Mouse (Mus musculus): ENCODE measurements around the gene Fbxo21. TPM values are rescaled to one million over a fixed set of nuclear protein-coding genes. Genes with fewer than 3 reads are reported as not detected.

Gene Fbxo21
- polyA plus RNA-seq, 1 experiment from 2014 or later: 203 TPM

GRCm38 (mm10) chr5:118004619-118005018 lies 28.1 kb downstream of the Fbxo21 start:
- no peak overlapping the region for H3K4me2 ChIP-seq (ENCODE audit: low read length)
- H3K36me3 ChIP-seq (ENCODE audit: control insufficient read depth, insufficient read depth): peaks cover 37% of the 10 kb centered on the region
- no peak overlapping the region for H3K9ac ChIP-seq (replicated peaks; ENCODE audit: low read depth, low read length)
- no peaks in the 10 kb centered on the region for H3K4me1 ChIP-seq (replicated peaks; ENCODE audit: control insufficient read depth, insufficient read depth, low read length)
- WGBS: 71% methylated on average over 8 of the region's 8 CpGs
- no peak for ATAC-seq
- no peaks in the 10 kb centered on the region for H3K27me3 ChIP-seq (replicated peaks; ENCODE audit: control insufficient read depth, insufficient read depth, low read length)
- H3K4me3 ChIP-seq (replicated peaks; ENCODE audit: low read length): no peak overlapping the region
- H3K27ac ChIP-seq (ENCODE audit: low read length): no peak overlapping the region
- no peaks in the 10 kb centered on the region for H3K9me3 ChIP-seq (ENCODE audit: control insufficient read depth, low read length)

GRCm38 (mm10) chr5:118005728-118006127 lies 29.2 kb downstream of the Fbxo21 start:
- no peak overlapping the region for H3K4me3 ChIP-seq (replicated peaks; ENCODE audit: low read length)
- H3K36me3 ChIP-seq (ENCODE audit: control insufficient read depth, insufficient read depth): peaks cover 35% of the 10 kb centered on the region
- H3K4me1 ChIP-seq (replicated peaks; ENCODE audit: control insufficient read depth, insufficient read depth, low read length): 0 out of 2 replicates have a peak, but pooled peaks cover 2% of the 10 kb centered on the region
- H3K27me3 ChIP-seq (replicated peaks; ENCODE audit: control insufficient read depth, insufficient read depth, low read length): no peaks in the 10 kb centered on the region
- no peak overlapping the region for H3K27ac ChIP-seq (ENCODE audit: low read length)
- no peak for ATAC-seq
- 89% methylated on average over 1 of the region's 1 CpGs for WGBS
- H3K9me3 ChIP-seq (ENCODE audit: control insufficient read depth, low read length): no peaks in the 10 kb centered on the region
- H3K9ac ChIP-seq (replicated peaks; ENCODE audit: low read depth, low read length): no peak overlapping the region
- H3K4me2 ChIP-seq (ENCODE audit: low read length): no peak overlapping the region

- peaks cover 17% of the 10 kb centered on the region for H3K36me3 ChIP-seq (ENCODE audit: control insufficient read depth, insufficient read depth)
- H3K4me2 ChIP-seq (ENCODE audit: low read length): no peak overlapping the region
- WGBS: 93% methylated on average over 13 of the region's 13 CpGs
- no peak overlapping the region for H3K9ac ChIP-seq (replicated peaks; ENCODE audit: low read depth, low read length)
- H3K9me3 ChIP-seq (ENCODE audit: control insufficient read depth, low read length): no peaks in the 10 kb centered on the region
- H3K27me3 ChIP-seq (replicated peaks; ENCODE audit: control insufficient read depth, insufficient read depth, low read length): no peaks in the 10 kb centered on the region
- H3K4me1 ChIP-seq (replicated peaks; ENCODE audit: control insufficient read depth, insufficient read depth, low read length): 0 out of 2 replicates have a peak, but pooled peaks cover 6% of the 10 kb centered on the region
- ATAC-seq: no peak
- H3K27ac ChIP-seq (ENCODE audit: low read length): no peak overlapping the region
- no peak overlapping the region for H3K4me3 ChIP-seq (replicated peaks; ENCODE audit: low read length)
Measured at GRCm38 (mm10) chr5:118008344-118008743, 31.8 kb downstream of the Fbxo21 start.

- Histone ChIP-seq H3K9me3 (ENCODE audit: control insufficient read depth, low read length) (no peaks in the 10 kb centered on the region), H3K4me3 (replicated peaks; ENCODE audit: low read length) (no peak overlapping the region), H3K4me1 (replicated peaks; ENCODE audit: control insufficient read depth, insufficient read depth, low read length) (peaks cover 13% of the 10 kb centered on the region), H3K4me2 (ENCODE audit: low read length) (no peak overlapping the region), H3K27ac (ENCODE audit: low read length) (peak overlapping the region; percentile 14; the same call in 1 of the 2 replicates), H3K36me3 (ENCODE audit: control insufficient read depth, insufficient read depth) (peaks cover 11% of the 10 kb centered on the region; the same call in 1 of the 2 replicates), H3K27me3 (replicated peaks; ENCODE audit: control insufficient read depth, insufficient read depth, low read length) (no peaks in the 10 kb centered on the region), H3K9ac (replicated peaks; ENCODE audit: low read depth, low read length) (no peak overlapping the region)
- 92% methylated on average over 7 of the region's 7 CpGs for WGBS
- ATAC-seq: no peak
Measured at GRCm38 (mm10) chr5:118010872-118011271, 34.3 kb downstream of the Fbxo21 start.

GRCm38 (mm10) chr5:118011796-118012195 lies 35.3 kb downstream of the Fbxo21 start:
- Histone ChIP-seq H3K9ac (replicated peaks; ENCODE audit: low read depth, low read length) (no peak overlapping the region), H3K4me2 (ENCODE audit: low read length) (no peak overlapping the region), H3K4me3 (replicated peaks; ENCODE audit: low read length) (no peak overlapping the region), H3K27me3 (replicated peaks; ENCODE audit: control insufficient read depth, insufficient read depth, low read length) (no peaks in the 10 kb centered on the region), H3K36me3 (ENCODE audit: control insufficient read depth, insufficient read depth) (peaks cover 9% of the 10 kb centered on the region; the same call in 1 of the 2 replicates), H3K9me3 (ENCODE audit: control insufficient read depth, low read length) (no peaks in the 10 kb centered on the region), H3K4me1 (replicated peaks; ENCODE audit: control insufficient read depth, insufficient read depth, low read length) (peaks cover 13% of the 10 kb centered on the region), H3K27ac (ENCODE audit: low read length) (no peak overlapping the region)
- 40% methylated on average over 7 of the region's 7 CpGs for WGBS
- no peak for ATAC-seq

GRCm38 (mm10) chr5:118015028-118015427 lies 38.5 kb downstream of the Fbxo21 start:
- ATAC-seq: peak; percentile 34
- H3K36me3 ChIP-seq (ENCODE audit: control insufficient read depth, insufficient read depth): no peaks in the 10 kb centered on the region
- WGBS: 9% methylated on average over 12 of the region's 12 CpGs
- no peak overlapping the region for H3K4me3 ChIP-seq (replicated peaks; ENCODE audit: low read length)
- peaks cover 13% of the 10 kb centered on the region for H3K4me1 ChIP-seq (replicated peaks; ENCODE audit: control insufficient read depth, insufficient read depth, low read length)
- no peak overlapping the region for H3K27ac ChIP-seq (ENCODE audit: low read length)
- H3K4me2 ChIP-seq (ENCODE audit: low read length): no peak overlapping the region
- H3K27me3 ChIP-seq (replicated peaks; ENCODE audit: control insufficient read depth, insufficient read depth, low read length): no peaks in the 10 kb centered on the region
- no peaks in the 10 kb centered on the region for H3K9me3 ChIP-seq (ENCODE audit: control insufficient read depth, low read length)
- H3K9ac ChIP-seq (replicated peaks; ENCODE audit: low read depth, low read length): no peak overlapping the region

GRCm38 (mm10) chr5:118015669-118016068 lies 39.1 kb downstream of the Fbxo21 start:
- no peak overlapping the region for H3K4me3 ChIP-seq (replicated peaks; ENCODE audit: low read length)
- H3K9me3 ChIP-seq (ENCODE audit: control insufficient read depth, low read length): no peaks in the 10 kb centered on the region
- no peak for ATAC-seq
- no peak overlapping the region for H3K4me2 ChIP-seq (ENCODE audit: low read length)
- no peak overlapping the region for H3K27ac ChIP-seq (ENCODE audit: low read length)
- WGBS: 88% methylated on average over 2 of the region's 2 CpGs
- peaks cover 11% of the 10 kb centered on the region for H3K4me1 ChIP-seq (replicated peaks; ENCODE audit: control insufficient read depth, insufficient read depth, low read length)
- no peak overlapping the region for H3K9ac ChIP-seq (replicated peaks; ENCODE audit: low read depth, low read length)
- no peaks in the 10 kb centered on the region for H3K27me3 ChIP-seq (replicated peaks; ENCODE audit: control insufficient read depth, insufficient read depth, low read length)
- no peaks in the 10 kb centered on the region for H3K36me3 ChIP-seq (ENCODE audit: control insufficient read depth, insufficient read depth)

GRCm38 (mm10) chr5:118017527-118017926 lies 41.0 kb downstream of the Fbxo21 start:
- Histone ChIP-seq H3K9ac (replicated peaks; ENCODE audit: low read depth, low read length) (no peak overlapping the region), H3K36me3 (ENCODE audit: control insufficient read depth, insufficient read depth) (no peaks in the 10 kb centered on the region), H3K4me2 (ENCODE audit: low read length) (no peak overlapping the region), H3K27me3 (replicated peaks; ENCODE audit: control insufficient read depth, insufficient read depth, low read length) (no peaks in the 10 kb centered on the region), H3K27ac (ENCODE audit: low read length) (no peak overlapping the region), H3K9me3 (ENCODE audit: control insufficient read depth, low read length) (no peaks in the 10 kb centered on the region), H3K4me1 (replicated peaks; ENCODE audit: control insufficient read depth, insufficient read depth, low read length) (peaks cover 8% of the 10 kb centered on the region), H3K4me3 (replicated peaks; ENCODE audit: low read length) (no peak overlapping the region)
- ATAC-seq: no peak
- WGBS: 57% methylated on average over 5 of the region's 5 CpGs

GRCm38 (mm10) chr5:118019905-118020304 lies 43.4 kb downstream of the Fbxo21 start:
- no peaks in the 10 kb centered on the region for H3K27me3 ChIP-seq (replicated peaks; ENCODE audit: control insufficient read depth, insufficient read depth, low read length)
- H3K4me2 ChIP-seq (ENCODE audit: low read length): no peak overlapping the region
- no peak for ATAC-seq
- no peak overlapping the region for H3K27ac ChIP-seq (ENCODE audit: low read length)
- H3K4me3 ChIP-seq (replicated peaks; ENCODE audit: low read length): no peak overlapping the region
- H3K9ac ChIP-seq (replicated peaks; ENCODE audit: low read depth, low read length): no peak overlapping the region
- 69% methylated on average over 11 of the region's 11 CpGs for WGBS
- no peaks in the 10 kb centered on the region for H3K9me3 ChIP-seq (ENCODE audit: control insufficient read depth, low read length)
- no peaks in the 10 kb centered on the region for H3K36me3 ChIP-seq (ENCODE audit: control insufficient read depth, insufficient read depth)
- H3K4me1 ChIP-seq (replicated peaks; ENCODE audit: control insufficient read depth, insufficient read depth, low read length): peaks cover 4% of the 10 kb centered on the region

- no peak overlapping the region for H3K4me2 ChIP-seq (ENCODE audit: low read length)
- no peak overlapping the region for H3K27ac ChIP-seq (ENCODE audit: low read length)
- peaks cover 17% of the 10 kb centered on the region for H3K27me3 ChIP-seq (replicated peaks; ENCODE audit: control insufficient read depth, insufficient read depth, low read length)
- no peak for ATAC-seq
- H3K9ac ChIP-seq (replicated peaks; ENCODE audit: low read depth, low read length): no peak overlapping the region
- H3K9me3 ChIP-seq (ENCODE audit: control insufficient read depth, low read length): no peaks in the 10 kb centered on the region
- WGBS: 69% methylated on average over 3 of the region's 3 CpGs
- no peaks in the 10 kb centered on the region for H3K36me3 ChIP-seq (ENCODE audit: control insufficient read depth, insufficient read depth)
- peaks cover 18% of the 10 kb centered on the region for H3K4me1 ChIP-seq (replicated peaks; ENCODE audit: control insufficient read depth, insufficient read depth, low read length)
- H3K4me3 ChIP-seq (replicated peaks; ENCODE audit: low read length): no peak overlapping the region
Measured at GRCm38 (mm10) chr5:118023053-118023452, 46.5 kb downstream of the Fbxo21 start.

Data from forebrain, embryonic 16.5 days (tissue).